Mouse (Mus musculus): Measurements from ENCODE around the gene Fbxw8.

GRCm38 (mm10) chr5:118126671-118127070 is 28.6 kb downstream of the Fbxw8 start:
- TF ChIP-seq CTCF (IDR thresholded peaks at IDR 0.05; ENCODE audit: low read depth) = no peak
- no peak for TF ChIP-seq EP300 (IDR thresholded peaks at IDR 0.05; ENCODE audit: low read depth)

All from liver, embryonic 14.5 days (tissue).